Mouse (Mus musculus) layer of hippocampus, adult 18-20 months (tissue): ENCODE results near the gene Als2cl. TPM values are rescaled to one million over a fixed set of nuclear protein-coding genes. Genes with fewer than 3 reads are reported as not detected.

Experiments
- microRNA-seq, 2 experiments: library from miRNA; unstranded; fragments of <30 nt; microRNA quantifications; one replicate each; pipeline ENCODE4 v1.2.0; 2021
- total RNA-seq, 2 experiments: library from RNA; stranded (reverse); gene quantifications; 2 replicates each; pipeline ENCODE4 v1.2.3; 2021

Als2cl gene
- total RNA-seq, 2 experiments from 2014 or later, result 7.7 to 8.4 TPM

Small RNAs within 50 kb of the gene (microRNA-seq; reads per million reads assigned to microRNA genes)
- 0 reads per million in 2 experiments for gene Gm24269

Other genes starting within 250 kb of the Als2cl start
- 10 to 100 TPM; 13.4 to 18.9 TPM for gene Nbeal2, start 225.7 kb upstream of the Als2cl start, total RNA-seq
- gene Ccdc12, start 223.4 kb upstream of the Als2cl start, total RNA-seq, result 10 to 100 TPM; 50.9 to 62.8 TPM
- gene Myl3, start 138.0 kb upstream of the Als2cl start, total RNA-seq, result not detected
- gene Pth1r, start 132.7 kb upstream of the Als2cl start, total RNA-seq, result 1 to 10 TPM; 3.9 TPM
- not detected for gene Prss42, start 81.7 kb upstream of the Als2cl start, total RNA-seq
- gene Prss44, start 65.9 kb upstream of the Als2cl start, total RNA-seq, result not detected
- gene Prss43, start 53.2 kb upstream of the Als2cl start, total RNA-seq, result under 1 TPM in 1 of 2 experiments, not detected in 1; 0.33 TPM
- under 1 TPM in 1 of 2 experiments, not detected in 1; 0.35 TPM for gene Prss45, start 45.3 kb upstream of the Als2cl start, total RNA-seq
- not detected for gene Prss46, start 35.4 kb upstream of the Als2cl start, total RNA-seq
- gene Prss50, start 21.9 kb upstream of the Als2cl start, total RNA-seq, result 1 to 10 TPM; 1.6 to 2.1 TPM
- gene Tmie, start 243 bp downstream of the Als2cl start, total RNA-seq, result 1 to 10 TPM; 1.7 to 1.9 TPM
- gene Fam240a, start 37.0 kb downstream of the Als2cl start, total RNA-seq, result not detected
- 1 to 10 TPM in 1 of 2 experiments, under 1 TPM in 1; 0.18 to 1.1 TPM for gene Tdgf1, start 66.3 kb downstream of the Als2cl start, total RNA-seq
- 1 to 10 TPM; 1.1 to 3.1 TPM for gene Lrrc2, start 71.7 kb downstream of the Als2cl start, total RNA-seq
- under 1 TPM; 0.15 to 0.40 TPM for gene Rtp3, start 110.7 kb downstream of the Als2cl start, total RNA-seq
- not detected for gene Ltf, start 139.4 kb downstream of the Als2cl start, total RNA-seq
- gene Ccrl2, start 177.6 kb downstream of the Als2cl start, total RNA-seq, result 1 to 10 TPM in 1 of 2 experiments, under 1 TPM in 1; 0.58 to 1.4 TPM
- gene Lrrfip2, start 237.7 kb downstream of the Als2cl start, total RNA-seq, result 10 to 100 TPM; 35.5 to 38.7 TPM